Mouse (Mus musculus) ES-E14 (cell line): ENCODE results near the gene Sema3f. TPM values are rescaled to one million over a fixed set of nuclear protein-coding genes. Genes with fewer than 3 reads are reported as not detected.

Experiments
- DNase-seq: peaks from one replicate; pipeline ENCODE4 v3.0.0-alpha.2; 2013; ENCODE audit warnings: low read depth, low spot score
- H3K27ac ChIP-seq: 2 replicates; pipeline ENCODE4 v1.5.1; 2012; ENCODE audit warnings: low read depth, mild to moderate bottlenecking, low read length, moderate library complexity, mixed read lengths; ENCODE audit not compliant: poor library complexity, insufficient read depth, severe bottlenecking
- H3K36me3 ChIP-seq: 2 replicates; pipeline ENCODE4 v1.6.1; 2012; ENCODE audit warnings: mild to moderate bottlenecking, low read length, moderate library complexity, mixed read lengths; ENCODE audit not compliant: control insufficient read depth, poor library complexity, insufficient read depth, severe bottlenecking
- H3K4me1 ChIP-seq, 2 experiments: fragments of 150-350 bp in 1 of 2; sonication (generic) in 1 of 2; 2 replicates each; pipeline ENCODE4 v1.6.1; 2012; ENCODE audit warnings: low read length in 2 of 2, mild to moderate bottlenecking in 1 of 2, mixed read lengths in 1 of 2; ENCODE audit not compliant: control insufficient read depth in 2 of 2, insufficient read depth in 2 of 2, poor library complexity in 1 of 2
- H3K4me3 ChIP-seq, 2 experiments: fragments of 150-350 bp in 1 of 2; sonication (generic) in 1 of 2; 2 replicates each; pipeline ENCODE4 v1.5.1; 2012; ENCODE audit warnings: low read length in 2 of 2, low read depth in 1 of 2, mild to moderate bottlenecking in 1 of 2, mixed read lengths in 1 of 2; ENCODE audit not compliant: insufficient read depth in 1 of 2, poor library complexity in 1 of 2, severe bottlenecking in 1 of 2
- H3K9ac ChIP-seq: 2 replicates; pipeline ENCODE4 v1.6.1; 2012; ENCODE audit warnings: low read depth, mild to moderate bottlenecking, low read length, mixed read lengths; ENCODE audit not compliant: poor library complexity, insufficient read depth, severe bottlenecking
- H3K9me3 ChIP-seq: fragments of 150-350 bp; sonication (generic); 2 replicates; pipeline ENCODE4 v1.6.1; 2012; ENCODE audit warnings: low read depth, mild to moderate bottlenecking, low read length; ENCODE audit not compliant: control insufficient read depth, insufficient read depth
- CHD2 ChIP-seq: IDR thresholded peaks from 2 replicates; pipeline ENCODE4 v1.6.1; 2014; ENCODE audit warnings: mild to moderate bottlenecking, low read depth, low read length, inconsistent platforms
- HCFC1 ChIP-seq: IDR thresholded peaks from 2 replicates; pipeline ENCODE4 v1.6.1; 2012; ENCODE audit warnings: low read length, inconsistent platforms, borderline replicate concordance; ENCODE audit not compliant: insufficient read depth
- MAFK ChIP-seq: IDR thresholded peaks from 2 replicates; pipeline ENCODE4 v1.6.1; 2014; ENCODE audit warnings: mild to moderate bottlenecking, low read depth, low read length, inconsistent platforms; ENCODE audit not compliant: insufficient read depth
- ZC3H11A ChIP-seq: IDR thresholded peaks from 2 replicates; pipeline ENCODE4 v1.6.1; 2012; ENCODE audit warnings: low read depth, mild to moderate bottlenecking, inconsistent platforms, low read length, borderline replicate concordance
- ZNF384 ChIP-seq: IDR thresholded peaks from 2 replicates; pipeline ENCODE4 v1.6.1; 2012; ENCODE audit warnings: low read depth, low read length, inconsistent platforms
- in situ Hi-C, 2 experiments: fragments of 600-800 bp; cut with MboI; formaldehyde crosslinking; loops; one replicate each; pipeline ENCODE4 v1.15.1; 2025; ENCODE audit warnings: low sequenced_read_pairs in 2 of 2, inconsistent platforms in 1 of 2; ENCODE audit not compliant: unreplicated experiment in 2 of 2
- total RNA-seq: library from RNA; depleted of rRNA; stranded (reverse); fragments of 300-350 nt; gene quantifications from 2 replicates; pipeline ENCODE4 v1.2.3, GENCODE M21; 2012

The Sema3f gene
- total RNA-seq, 1 experiment = 11.6 TPM

DNA sequence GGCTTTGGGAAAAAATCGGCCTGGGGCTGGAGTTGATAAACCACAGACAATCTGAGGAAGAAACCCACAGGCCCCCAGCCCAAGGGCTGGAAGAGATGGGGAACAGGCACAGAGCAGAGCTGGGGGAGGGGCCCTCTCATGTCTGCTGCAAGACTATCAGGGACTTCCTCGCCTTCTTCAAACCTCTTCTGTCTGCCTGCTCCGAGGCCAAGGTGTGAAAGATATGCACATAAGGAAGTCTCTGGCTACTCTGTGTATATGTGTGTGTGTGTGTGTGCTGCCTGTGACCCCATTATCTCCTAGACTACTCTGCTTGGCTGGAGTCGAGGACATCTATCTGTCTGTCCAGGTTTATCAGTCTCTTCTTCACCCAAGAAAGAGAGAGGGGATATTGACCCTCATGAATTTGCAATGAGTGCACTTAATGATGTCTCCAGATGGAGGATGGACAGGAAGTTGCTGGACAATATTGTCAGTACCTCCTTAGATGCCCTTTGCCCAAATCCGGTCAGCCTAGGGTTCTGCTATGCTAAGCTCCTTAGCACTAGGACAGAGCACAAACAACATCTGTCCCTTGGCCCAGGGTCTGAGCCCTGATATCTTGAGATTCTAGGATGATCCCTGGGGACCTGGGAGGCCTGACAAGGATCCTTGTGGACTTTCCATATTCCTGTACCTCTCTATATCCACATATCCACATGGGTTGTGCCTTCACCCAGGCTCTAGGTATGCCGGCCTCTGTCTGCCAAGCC lies 18.8 kb upstream of the Sema3f start:
- Histone ChIP-seq H3K9me3 (no peaks in the 10 kb centered on the region), H3K36me3 (no peaks in the 10 kb centered on the region), H3K4me1 (peaks cover 3 to 15% of the 10 kb centered on the region in 2 experiments; a peak in 3 of 4 replicates), H3K9ac (no peak overlapping the region), H3K4me3 (no peak overlapping the region), H3K27ac (no peak overlapping the region)
- no peak for DNase-seq
- TF ChIP-seq ZC3H11A = no peak
- no peak for TF ChIP-seq HCFC1
- no peak for TF ChIP-seq ZNF384
- no peak for TF ChIP-seq CHD2
- no peak for TF ChIP-seq MAFK
- in situ Hi-C loops = no loop called here

- Histone ChIP-seq H3K9me3 (no peaks in the 10 kb centered on the region), H3K27ac (no peak overlapping the region), H3K9ac (no peak overlapping the region), H3K36me3 (no peaks in the 10 kb centered on the region), H3K4me1 (peaks cover 3 to 31% of the 10 kb centered on the region in 2 experiments; a peak in 3 of 4 replicates), H3K4me3 (no peak overlapping the region)
- in situ Hi-C loops = no loop called here
- no peak for DNase-seq
- TF ChIP-seq ZC3H11A = no peak
Measured at GRCm38 (mm10) chr9:107727041-107727440, 16.8 kb upstream of the Sema3f start.

DNA sequence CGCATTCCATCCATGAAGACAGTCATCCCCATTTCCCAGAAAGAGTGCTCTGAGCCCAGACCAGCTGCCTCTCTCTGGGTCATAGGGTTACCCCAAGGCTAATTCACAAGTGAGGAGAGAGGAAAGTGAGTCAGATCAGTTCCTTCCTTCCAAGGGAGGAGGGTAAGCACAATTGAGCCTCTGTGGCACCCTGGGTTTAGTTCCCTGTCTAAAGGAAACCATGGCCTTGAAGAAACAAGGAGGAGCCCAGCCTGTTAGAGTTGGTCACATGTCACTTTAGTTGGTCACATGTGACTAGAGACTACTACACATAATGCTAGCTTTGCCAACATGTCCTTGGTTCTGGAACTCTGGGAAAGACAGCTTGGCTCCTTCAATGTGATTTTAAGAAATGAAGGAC lies 14.5 kb upstream of the Sema3f start:
- TF ChIP-seq MAFK (no peak), ZC3H11A (no peak), CHD2 (no peak), HCFC1 (no peak), ZNF384 (no peak)
- no peak for DNase-seq
- H3K4me1 ChIP-seq = peaks cover 3 to 31% of the 10 kb centered on the region in 2 experiments; a peak in 3 of 4 replicates
- in situ Hi-C loops = no loop called here
- no peak overlapping the region for H3K9ac ChIP-seq
- no peak overlapping the region for H3K4me3 ChIP-seq
- no peak overlapping the region for H3K27ac ChIP-seq
- no peaks in the 10 kb centered on the region for H3K9me3 ChIP-seq
- H3K36me3 ChIP-seq = no peaks in the 10 kb centered on the region

DNA sequence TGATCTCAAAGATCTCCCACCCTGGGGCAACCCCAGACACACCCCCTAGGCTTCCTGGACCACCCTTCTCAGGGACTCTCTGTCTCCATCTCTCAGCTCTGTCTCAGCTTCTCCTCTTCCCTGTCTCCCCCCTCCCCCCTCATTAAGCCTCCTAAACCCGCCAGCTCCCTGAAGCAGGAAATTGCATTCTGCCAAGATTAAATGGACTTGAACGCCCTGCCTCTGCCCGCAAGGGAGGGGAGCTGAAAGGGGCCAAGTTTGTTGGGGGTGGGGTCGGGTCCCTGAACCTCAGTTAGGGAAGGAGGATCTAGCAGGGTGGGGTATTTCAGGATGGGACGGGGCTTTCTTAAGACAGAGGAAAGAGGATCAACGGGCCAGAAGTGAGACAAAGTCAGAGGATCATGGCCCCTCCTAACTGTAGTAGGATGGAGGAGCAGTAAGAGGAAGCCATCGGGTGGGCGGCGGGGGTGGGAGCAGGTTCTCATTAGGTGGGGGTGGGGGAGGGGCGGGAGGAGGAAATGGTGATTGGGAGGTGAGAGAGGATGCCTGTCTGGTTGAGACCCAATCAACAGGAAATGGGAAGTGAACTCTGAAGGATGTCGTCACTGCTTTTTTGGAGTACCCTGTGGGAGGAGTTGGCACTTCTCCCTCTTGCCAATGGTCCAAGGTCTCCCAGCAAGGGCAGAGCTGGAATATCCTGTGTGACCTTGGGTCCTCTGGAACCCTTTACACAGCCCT lies 13.7 kb upstream of the Sema3f start:
- Histone ChIP-seq H3K27ac (peak overlapping the region; percentile 20; the same call in 1 of the 2 replicates), H3K4me3 (no peak overlapping the region), H3K9me3 (no peaks in the 10 kb centered on the region), H3K36me3 (no peaks in the 10 kb centered on the region), H3K4me1 (peaks cover 3 to 31% of the 10 kb centered on the region in 2 experiments; a peak in 3 of 4 replicates), H3K9ac (no peak overlapping the region)
- no peak for TF ChIP-seq HCFC1
- TF ChIP-seq CHD2 = no peak
- TF ChIP-seq ZNF384 = no peak
- TF ChIP-seq ZC3H11A = no peak
- no peak for TF ChIP-seq MAFK
- DNase-seq = no peak
- in situ Hi-C loops = no loop called here
